Mouse (Mus musculus) activated CD4-positive, CD25-positive, alpha-beta regulatory T cell, adult 4 months (primary cell): ENCODE data around the gene Slc2a10. TPM values are rescaled to one million over a fixed set of nuclear protein-coding genes. Genes with fewer than 3 reads are reported as not detected.
"Not testable (repeated sequence)": the region's sequence is repeated elsewhere in the genome, so short reads cannot be mapped to it uniquely, and the experiment has no call there.

Experiments used
- ATAC-seq: one replicate; pipeline ENCODE4 v1.8.0; 2017
- polyA plus RNA-seq, 2 experiments: library from polyadenylated mRNA; unstranded; fragments of 100-300 nt; shearing (Covaris generic); gene quantifications; one replicate each; pipeline ENCODE4 v1.2.1; 2017

The Slc2a10 gene
- polyA plus RNA-seq, 2 experiments from 2014 or later = not detected

- no peak for ATAC-seq
Observed at GRCm38 (mm10) chr2:165509686-165510085, 6.1 kb downstream of the Slc2a10 start.

GRCm38 (mm10) chr2:165510466-165510865 lies 6.9 kb downstream of the Slc2a10 start:
- no peak for ATAC-seq

- not testable (repeated sequence) for ATAC-seq
Observed at GRCm38 (mm10) chr2:165510914-165511458, 7.4 kb downstream of the Slc2a10 start.

- ATAC-seq = not testable (repeated sequence)
Observed at GRCm38 (mm10) chr2:165511530-165511929, 7.9 kb downstream of the Slc2a10 start.

- ATAC-seq = no peak
Observed at GRCm38 (mm10) chr2:165512426-165512825, 8.8 kb downstream of the Slc2a10 start.

- no peak for ATAC-seq
Observed at GRCm38 (mm10) chr2:165512870-165513600, 9.4 kb downstream of the Slc2a10 start.

- no peak for ATAC-seq
Observed at GRCm38 (mm10) chr2:165515178-165515728, 11.7 kb downstream of the Slc2a10 start.

- no peak for ATAC-seq
Observed at GRCm38 (mm10) chr2:165525609-165526008, 22.0 kb downstream of the Slc2a10 start.

- ATAC-seq = no peak
Observed at GRCm38 (mm10) chr2:165529106-165529505, 25.5 kb downstream of the Slc2a10 start.

GRCm38 (mm10) chr2:165533789-165534188 lies 30.2 kb downstream of the Slc2a10 start:
- no peak for ATAC-seq

- no peak for ATAC-seq
Observed at GRCm38 (mm10) chr2:165540975-165541374, 37.4 kb downstream of the Slc2a10 start.

- ATAC-seq = no peak
Observed at GRCm38 (mm10) chr2:165542939-165543669, 39.5 kb downstream of the Slc2a10 start.

GRCm38 (mm10) chr2:165543670-165544016 lies 40.1 kb downstream of the Slc2a10 start:
- ATAC-seq = no peak

GRCm38 (mm10) chr2:165545687-165546086 lies 42.1 kb downstream of the Slc2a10 start:
- ATAC-seq = no peak

- ATAC-seq = no peak
Observed at GRCm38 (mm10) chr2:165546341-165546740, 42.8 kb downstream of the Slc2a10 start.

GRCm38 (mm10) chr2:165547410-165547809 lies 43.8 kb downstream of the Slc2a10 start:
- ATAC-seq = no peak

- no peak for ATAC-seq
Observed at GRCm38 (mm10) chr2:165548627-165549026, 45.0 kb downstream of the Slc2a10 start.

GRCm38 (mm10) chr2:165550410-165550809 lies 46.8 kb downstream of the Slc2a10 start:
- ATAC-seq = not testable (repeated sequence)

- no peak for ATAC-seq
Observed at GRCm38 (mm10) chr2:165554066-165554465, 50.5 kb downstream of the Slc2a10 start.

GRCm38 (mm10) chr2:165557278-165557677 lies 53.7 kb downstream of the Slc2a10 start:
- ATAC-seq = no peak

- ATAC-seq = no peak
Observed at GRCm38 (mm10) chr2:165558916-165559315, 55.3 kb downstream of the Slc2a10 start.

GRCm38 (mm10) chr2:165559506-165560235 lies 56.1 kb downstream of the Slc2a10 start:
- no peak for ATAC-seq

GRCm38 (mm10) chr2:165561861-165562260 lies 58.3 kb downstream of the Slc2a10 start:
- ATAC-seq = no peak
